Mouse (Mus musculus): ENCODE measurements around the gene Pten.
"Not testable (repeated sequence)": the region's sequence is repeated elsewhere in the genome, so short reads cannot be mapped to it uniquely, and the experiment has no call there.

Gene Pten

DNA sequence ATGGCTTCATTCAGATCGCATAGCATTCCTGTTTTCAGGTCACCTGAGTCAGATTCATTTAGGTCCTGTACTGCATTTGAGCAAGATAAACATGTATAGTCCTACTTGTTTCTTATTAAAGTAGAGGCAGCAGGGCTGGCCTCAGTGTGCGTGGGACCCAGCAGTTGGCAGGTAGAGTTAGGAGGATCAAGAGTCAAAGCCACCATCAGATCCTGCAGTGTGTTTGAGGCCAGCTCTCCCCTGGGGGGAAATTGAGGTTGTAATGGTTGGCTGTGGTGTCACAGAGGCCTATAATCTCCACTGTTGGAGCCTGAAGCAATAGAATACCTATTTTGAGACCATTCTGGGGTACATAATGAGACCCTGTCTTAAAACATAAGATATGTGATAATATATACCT, 50.3 kb downstream of the Pten start:
- DNase-seq (ENCODE audit: low read depth, low spot score) = no peak

DNA sequence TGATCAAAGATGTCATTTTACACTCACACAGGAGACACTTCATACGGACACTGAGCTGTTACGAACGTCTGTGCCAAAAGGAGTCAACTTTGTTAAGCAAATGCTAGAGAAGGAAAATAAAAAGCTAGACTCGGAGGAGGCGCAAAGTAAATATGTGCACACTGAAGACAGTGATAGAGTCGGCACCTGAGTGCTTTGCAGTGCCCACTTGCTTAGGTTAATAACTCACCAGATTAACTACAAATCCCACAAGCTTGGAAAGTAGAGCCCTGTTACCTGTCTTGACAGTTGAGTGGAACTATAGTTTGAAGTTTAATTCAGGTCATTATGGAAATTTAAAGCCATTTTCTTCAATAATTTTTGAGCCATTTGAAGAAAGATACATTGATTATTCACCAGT, 51.4 kb downstream of the Pten start:
- no peak for DNase-seq (ENCODE audit: low read depth, low spot score)

DNA sequence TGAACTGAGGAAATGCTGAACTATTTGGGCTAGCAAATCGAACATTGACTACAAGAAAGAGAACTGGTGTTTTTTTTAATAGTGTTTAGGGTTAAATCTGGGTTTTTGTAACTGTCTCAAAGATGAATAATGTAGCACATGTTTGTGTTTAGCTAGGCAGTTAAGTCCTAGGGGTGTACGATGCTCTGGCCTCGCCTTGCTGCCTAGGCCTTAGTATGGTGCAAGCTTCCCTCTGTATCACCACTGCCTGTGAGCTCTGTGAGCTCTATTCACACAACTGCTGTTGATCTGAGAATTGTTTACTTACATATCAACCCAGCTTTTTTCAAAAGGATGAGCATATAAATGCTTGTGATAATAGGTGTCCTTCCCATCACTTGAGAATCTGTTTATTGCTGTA, 51.8 kb downstream of the Pten start:
- no peak for DNase-seq (ENCODE audit: low read depth, low spot score)

- DNase-seq (ENCODE audit: low read depth, low spot score) = no peak
Observed at GRCm38 (mm10) chr19:32818759-32819158, 61.5 kb downstream of the Pten start.

DNA sequence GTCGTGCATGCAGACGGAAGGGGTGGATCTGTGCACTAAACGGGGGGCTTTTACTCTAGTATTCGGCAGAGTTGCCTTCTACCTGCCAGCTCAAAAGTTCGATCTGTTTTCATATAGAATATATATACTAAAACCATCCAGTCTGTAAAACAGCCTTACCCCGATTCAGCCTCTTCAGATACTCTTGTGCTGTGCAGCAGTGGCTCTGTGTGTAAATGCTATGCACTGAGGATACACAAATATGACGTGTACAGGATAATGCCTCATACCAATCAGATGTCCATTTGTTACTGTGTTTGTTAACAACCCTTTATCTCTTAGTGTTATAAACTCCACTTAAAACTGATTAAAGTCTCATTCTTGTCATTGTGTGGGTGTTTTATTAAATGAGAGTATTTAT, 65.7 kb downstream of the Pten start:
- not testable (repeated sequence) for DNase-seq (ENCODE audit: low read depth, low spot score)

DNA sequence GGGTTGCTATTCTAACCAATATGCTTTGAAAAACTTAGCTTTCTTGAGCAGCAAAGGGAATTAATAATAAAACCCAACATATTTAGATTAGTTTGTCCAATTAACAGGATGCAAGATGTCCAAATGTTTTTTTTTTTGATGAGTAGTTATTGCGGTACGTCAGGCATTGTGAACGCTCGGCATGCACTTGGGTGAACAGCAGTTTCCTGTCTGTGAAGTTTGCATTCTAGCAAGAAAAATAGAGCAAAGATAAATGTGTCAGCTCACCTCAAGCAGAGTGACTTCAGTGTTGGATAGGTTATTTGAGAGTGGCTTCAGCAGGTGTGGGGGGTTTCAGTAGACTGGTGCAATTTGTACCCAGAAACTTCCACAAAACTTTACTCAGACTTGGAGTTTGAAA, 69.3 kb downstream of the Pten start:
- DNase-seq (ENCODE audit: low read depth, low spot score) = no peak

GRCm38 (mm10) chr19:32829871-32830270, 72.6 kb downstream of the Pten start:
- peak; percentile 77 for DNase-seq (ENCODE audit: low read depth, low spot score)

DNA sequence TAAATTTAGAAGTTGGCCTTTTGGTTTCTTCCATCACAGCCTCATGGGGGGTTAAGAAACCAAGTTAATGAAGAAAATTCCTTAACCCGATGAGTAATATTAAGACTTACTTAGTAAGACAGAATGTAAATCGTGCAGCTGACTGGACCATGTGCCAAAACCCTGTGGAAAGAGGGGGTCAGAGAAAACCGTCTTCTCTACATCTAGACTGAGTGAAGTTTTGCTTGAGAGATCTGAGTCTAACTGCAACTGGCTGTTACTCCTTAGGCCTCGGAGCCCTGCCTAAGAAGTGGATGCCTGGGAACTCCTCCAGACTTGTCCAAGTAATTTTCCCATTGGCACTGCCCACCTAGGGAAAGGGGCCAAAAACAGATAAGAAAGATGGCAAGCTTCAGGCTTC, 74.0 kb downstream of the Pten start:
- DNase-seq (ENCODE audit: low read depth, low spot score) = no peak

DNA sequence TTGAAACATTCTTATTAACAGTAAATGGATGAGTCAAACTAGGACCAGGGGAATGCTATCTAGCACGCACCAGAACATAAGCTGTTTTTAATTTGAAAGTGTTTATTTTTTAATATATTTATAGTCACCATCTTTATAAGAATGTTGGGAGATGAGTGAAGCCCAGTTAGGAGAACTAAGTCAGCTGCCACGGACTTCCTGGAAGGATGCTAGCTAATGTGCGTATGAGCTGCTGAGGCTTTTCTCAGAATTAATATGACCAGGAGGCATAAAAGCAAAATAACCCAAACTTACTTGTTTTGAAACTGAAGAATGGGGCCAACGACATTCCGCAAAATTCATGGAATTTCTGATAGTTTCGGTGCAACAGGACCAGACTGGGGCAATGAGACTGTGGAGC, 83.2 kb downstream of the Pten start:
- no peak for DNase-seq (ENCODE audit: low read depth, low spot score)

DNA sequence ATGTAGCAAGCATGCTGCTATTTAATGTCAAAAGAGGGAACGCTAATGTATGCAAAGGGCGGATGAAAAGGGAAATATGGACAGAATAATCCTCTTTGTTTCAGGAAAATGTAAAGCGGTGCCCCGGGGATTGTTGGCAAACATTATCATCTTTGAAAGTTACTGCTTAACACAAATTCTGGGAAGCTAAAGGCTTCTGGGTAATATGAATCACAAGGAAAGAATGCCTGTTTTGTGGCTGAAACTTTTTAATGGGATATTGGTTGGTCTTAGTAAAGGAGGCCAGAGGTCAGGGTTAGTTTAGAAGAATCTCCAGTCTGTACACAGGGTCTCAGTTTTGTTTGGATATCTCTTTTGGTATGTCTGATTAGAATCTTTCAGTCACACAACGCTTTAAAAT, 87.2 kb downstream of the Pten start:
- no peak for DNase-seq (ENCODE audit: low read depth, low spot score)

DNA sequence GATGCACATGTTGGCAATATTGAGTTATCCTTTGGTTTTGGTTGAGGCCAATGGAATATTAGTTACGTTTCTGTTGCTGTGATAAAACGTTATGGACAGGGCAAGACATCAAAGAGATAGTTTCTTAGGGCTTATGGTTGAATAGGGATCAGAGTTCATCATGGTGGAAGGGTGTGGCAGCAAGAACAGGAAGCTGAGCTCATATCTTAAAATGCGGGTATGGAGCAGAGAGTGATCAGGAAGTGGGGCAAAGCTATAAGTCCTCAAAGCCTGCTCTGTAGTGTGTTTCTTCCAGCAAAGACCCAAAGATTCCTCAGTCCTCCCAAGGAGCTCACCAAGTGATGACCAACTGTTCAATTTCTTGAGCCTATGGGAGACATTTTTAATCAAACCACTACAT, 90.7 kb downstream of the Pten start:
- DNase-seq (ENCODE audit: low read depth, low spot score) = no peak

- peak; percentile 66 for DNase-seq (ENCODE audit: low read depth, low spot score)
Observed at GRCm38 (mm10) chr19:32852306-32852705, 95.0 kb downstream of the Pten start.

- no peak for DNase-seq (ENCODE audit: low read depth, low spot score)
Observed at GRCm38 (mm10) chr19:32861675-32862575, 104.6 kb downstream of the Pten start.

- no peak for DNase-seq (ENCODE audit: low read depth, low spot score)
Observed at GRCm38 (mm10) chr19:32866765-32867164, 109.5 kb downstream of the Pten start.

DNA sequence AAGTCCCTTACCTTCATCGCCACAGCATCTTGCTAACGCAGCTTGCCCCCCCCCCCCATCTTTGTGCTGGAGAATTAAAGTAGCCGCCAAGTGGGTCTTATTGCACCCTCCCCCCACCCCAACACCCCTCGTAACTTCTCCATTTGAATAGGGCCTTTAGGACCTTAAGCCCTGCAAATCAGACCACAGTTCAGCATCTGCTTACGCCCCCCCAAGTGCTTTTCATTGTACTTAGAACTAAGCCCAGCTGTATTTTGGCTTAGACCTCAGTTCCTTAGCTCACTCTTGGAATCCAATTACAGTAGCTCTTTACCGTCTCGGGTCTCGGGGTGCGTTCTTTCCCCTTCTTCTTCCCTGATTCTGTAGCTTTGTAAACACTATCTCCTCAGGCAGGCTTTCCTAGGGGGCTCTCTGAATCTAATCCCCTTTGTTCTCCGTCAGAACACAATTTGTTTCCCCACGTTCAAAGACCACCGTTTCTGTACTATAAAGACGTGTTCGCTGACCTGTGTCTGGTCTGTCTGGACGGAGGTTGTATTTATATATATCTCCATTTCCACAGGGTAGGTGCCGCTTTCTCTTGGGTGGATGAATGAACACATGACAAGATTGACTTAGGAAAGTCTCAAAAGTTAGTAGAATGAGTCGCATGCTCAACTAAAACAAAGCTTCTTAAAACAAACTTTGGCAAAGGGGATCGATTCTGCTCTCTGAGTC, 110.0 kb downstream of the Pten start:
- peak; percentile 34 for DNase-seq (ENCODE audit: low read depth, low spot score)

DNA sequence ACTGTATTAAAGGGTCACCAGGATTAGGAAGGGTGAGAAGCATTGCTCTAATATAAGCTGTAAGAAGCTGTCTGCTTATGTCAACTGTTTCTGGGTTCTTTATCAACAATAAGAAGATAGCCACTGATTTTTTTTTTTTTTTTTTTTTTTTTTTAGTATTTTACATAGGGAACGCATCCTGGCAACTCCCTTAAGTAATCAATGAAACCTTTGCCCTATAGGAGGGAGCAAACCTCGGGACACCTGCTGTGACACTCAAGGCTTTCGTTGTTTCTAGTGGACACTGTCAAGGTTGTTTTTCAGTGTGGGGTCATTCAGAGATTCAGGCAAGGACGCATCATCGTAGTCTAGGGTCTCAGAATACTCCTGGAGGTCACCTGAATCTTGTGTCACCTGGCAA, 111.3 kb downstream of the Pten start:
- peak; percentile 34 for DNase-seq (ENCODE audit: low read depth, low spot score)

DNA sequence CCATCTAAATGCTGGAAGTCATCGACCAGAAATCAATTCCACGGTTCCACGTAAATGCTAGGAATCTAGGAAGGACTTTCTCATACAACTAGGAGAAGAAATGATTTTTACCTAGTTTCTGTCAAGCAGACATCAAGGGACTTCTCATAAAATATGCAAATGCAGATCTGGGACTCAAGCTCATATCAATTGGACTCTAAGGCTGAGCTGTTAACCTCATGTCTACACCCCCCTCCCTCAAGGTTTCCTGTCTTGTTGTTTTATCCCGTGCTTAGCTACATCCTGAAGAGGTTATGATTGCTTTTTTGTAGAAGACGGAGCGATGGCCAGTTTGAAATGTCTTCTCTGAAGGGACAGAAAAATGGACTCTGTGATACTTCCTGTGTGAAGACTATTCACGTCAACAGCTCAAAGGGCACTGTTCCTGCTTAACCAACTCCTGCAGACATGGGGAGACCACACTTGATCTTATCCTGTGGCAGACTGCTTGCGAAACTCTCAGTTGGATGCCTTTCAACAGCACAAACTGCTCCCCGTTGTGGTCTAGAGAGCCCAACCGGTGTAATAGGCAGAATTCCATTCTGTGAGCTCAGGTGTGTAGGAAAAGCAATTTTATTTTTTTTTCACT, 111.9 kb downstream of the Pten start:
- DNase-seq (ENCODE audit: low read depth, low spot score) = no peak

DNA sequence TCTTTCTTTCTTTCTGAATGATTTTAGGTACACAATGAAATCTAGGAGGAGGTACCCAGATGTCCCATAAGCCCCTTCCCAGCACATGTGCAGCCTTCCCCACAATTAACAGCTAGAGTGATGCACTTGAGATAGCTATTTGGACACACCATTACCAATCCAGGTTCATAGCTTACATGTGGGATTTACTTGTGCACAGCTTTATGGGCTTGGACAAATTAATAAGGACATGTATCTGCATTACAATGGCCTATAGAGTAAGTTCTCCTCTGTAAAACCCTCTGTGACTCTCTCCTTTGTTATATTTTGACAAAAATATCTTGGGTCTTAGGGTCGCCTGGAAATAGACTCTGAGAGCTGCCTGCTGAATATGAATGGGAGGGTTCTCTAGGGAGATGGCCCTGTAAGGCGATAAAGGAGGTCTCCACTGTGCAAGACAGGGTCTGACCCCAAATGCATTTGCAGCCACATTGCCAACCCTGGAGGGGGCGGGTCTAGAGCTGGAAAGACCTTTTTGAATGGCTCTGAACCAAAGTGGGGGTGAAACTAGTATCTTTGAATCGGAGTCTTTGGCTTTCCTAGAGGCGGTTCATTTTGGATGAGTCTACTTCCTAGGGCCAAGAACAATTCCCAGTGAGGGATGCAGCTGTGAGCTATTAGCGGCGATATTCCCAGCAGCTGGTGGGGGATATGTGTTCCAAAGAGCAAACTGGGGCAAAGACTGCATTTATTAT, 116.8 kb downstream of the Pten start:
- no peak for DNase-seq (ENCODE audit: low read depth, low spot score)

Data from R1 (cell line).